Mouse (Mus musculus) forebrain, postnatal 0 days (tissue): ENCODE measurements at regions not wholly inside any gene's neighbourhood (a gene's known extent, or its start where the extent isn't known, plus 50 kb on each side); places are given as distances from the start of the nearest gene placed in this dataset.

Source experiments
- ATAC-seq: fragments of 200-750 bp; cut with Nextera tagmentation; 2 replicates; pipeline ENCODE4 v1.8.0; 2017; ENCODE audit warnings: mild to moderate bottlenecking, moderate library complexity
- DNase-seq: peaks from one replicate; pipeline ENCODE4 v3.0.0-alpha.2; 2015
- H3K27ac ChIP-seq: fragments of 300-500 bp; sonication (generic); 2 replicates; pipeline ENCODE4 v1.5.1; 2014; ENCODE audit warnings: low read depth, mild to moderate bottlenecking, antibody characterized with exemption, low read length, moderate library complexity, mixed read lengths
- H3K27me3 ChIP-seq: fragments of 300-500 bp; sonication (generic); 2 replicates; pipeline ENCODE4 v1.6.1; 2014; ENCODE audit warnings: mild to moderate bottlenecking, low read length, mixed read lengths; ENCODE audit not compliant: insufficient read depth
- H3K36me3 ChIP-seq: fragments of 300-500 bp; sonication (generic); 2 replicates; pipeline ENCODE4 v1.6.1; 2014; ENCODE audit warnings: mild to moderate bottlenecking, moderate library complexity; ENCODE audit not compliant: insufficient read depth
- H3K4me1 ChIP-seq: fragments of 300-500 bp; sonication (generic); 2 replicates; pipeline ENCODE4 v1.6.1; 2014; ENCODE audit warnings: antibody characterized with exemption; ENCODE audit not compliant: insufficient read depth
- H3K4me2 ChIP-seq: fragments of 300-500 bp; sonication (generic); 2 replicates; pipeline ENCODE4 v1.6.1; 2014; ENCODE audit warnings: low read depth, mild to moderate bottlenecking, moderate library complexity
- H3K4me3 ChIP-seq: fragments of 300-500 bp; sonication (generic); 2 replicates; pipeline ENCODE4 v1.5.1; 2014; ENCODE audit warnings: low read depth, low read length, mixed read lengths
- H3K9ac ChIP-seq: fragments of 300-500 bp; sonication (generic); 2 replicates; pipeline ENCODE4 v1.6.1; 2014; ENCODE audit warnings: mild to moderate bottlenecking
- H3K9me3 ChIP-seq: fragments of 300-500 bp; sonication (generic); 2 replicates; pipeline ENCODE4 v1.6.1; 2016; ENCODE audit warnings: low read length
- CTCF ChIP-seq: sonication (generic); IDR thresholded peaks from 2 replicates; pipeline ENCODE4 v1.5.1; 2016; ENCODE audit warnings: antibody characterized with exemption, control low read depth, low read depth
- WGBS: fragments of 180-500 bp; shearing (Covaris S2); extraction: QIAGEN DNeasy Blood & Tissue Kit; methylation state at CpG from one replicate; pipeline ENCODE4 v1.1.7; 2014; 5-methylcytosine and 5-hydroxymethylcytosine counted together

DNA sequence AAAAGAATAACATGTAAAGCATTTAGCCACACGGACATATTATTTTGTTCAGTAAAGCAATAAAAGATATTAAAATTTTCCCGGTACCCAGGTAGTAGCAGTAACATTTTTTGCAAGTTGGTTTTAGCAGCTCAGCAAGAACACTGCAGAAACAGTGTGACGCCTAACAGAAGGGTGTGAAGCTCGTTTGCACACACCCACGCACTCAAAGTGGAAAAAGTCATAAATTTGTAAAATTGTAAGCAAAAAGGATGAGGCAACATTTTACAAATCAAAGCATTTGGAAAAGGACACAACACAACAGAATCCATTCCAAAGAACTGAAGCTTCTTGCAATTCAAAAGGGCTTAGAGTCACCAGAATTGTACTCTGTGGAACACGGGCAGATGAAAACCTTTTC lies 1053.6 kb upstream of the Celf2 start:
- TF ChIP-seq CTCF, result no peak
- no peak for ATAC-seq
- Histone ChIP-seq H3K36me3 (no peaks in the 10 kb centered on the region), H3K9ac (no peak overlapping the region), H3K4me1 (no peaks in the 10 kb centered on the region), H3K27ac (no peak overlapping the region), H3K4me3 (no peak overlapping the region), H3K27me3 (no peaks in the 10 kb centered on the region), H3K9me3 (no peaks in the 10 kb centered on the region), H3K4me2 (no peak overlapping the region)
- WGBS, result 66% methylated on average over 6 of the region's 6 CpGs
- no peak for DNase-seq

DNA sequence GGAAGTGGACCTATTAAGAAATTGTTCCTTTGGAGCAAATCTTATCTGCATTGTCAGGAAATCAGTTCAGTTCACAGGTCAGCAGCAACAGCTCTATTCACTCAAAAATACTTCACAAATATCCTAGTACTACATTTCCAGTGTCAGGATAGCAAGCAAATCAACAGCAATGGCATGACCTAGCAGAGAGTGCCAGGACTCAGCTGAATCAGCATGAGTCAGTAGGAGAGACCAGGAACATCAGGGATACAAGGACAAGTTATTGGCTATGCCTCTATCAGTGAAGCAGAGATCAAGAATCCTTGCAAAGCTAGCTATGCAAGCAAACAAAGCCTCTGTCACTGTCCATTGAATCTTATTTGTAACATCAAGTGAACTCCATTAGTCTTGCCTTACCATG lies 1036.8 kb upstream of the Celf2 start:
- TF ChIP-seq CTCF, result no peak
- no peak overlapping the region for H3K4me3 ChIP-seq

DNA sequence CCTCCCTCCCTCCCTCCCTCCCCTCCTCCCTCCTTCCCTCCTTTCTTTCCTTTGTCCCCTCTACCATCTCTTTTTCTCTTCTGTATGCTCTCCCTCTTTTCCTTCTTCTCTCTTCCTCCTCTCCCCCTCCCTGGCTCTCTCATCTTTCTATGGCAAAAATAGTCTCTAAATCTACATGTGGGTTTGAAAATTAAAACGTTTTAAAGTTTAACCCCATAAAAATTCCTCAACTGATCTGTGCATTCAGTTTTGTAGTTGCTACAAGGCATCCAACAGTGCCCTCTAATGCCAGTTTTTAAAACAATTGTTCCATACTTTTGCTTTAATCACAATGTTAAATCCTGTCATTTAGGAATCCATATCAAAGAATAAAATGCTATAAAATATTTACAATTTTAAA lies 1027.5 kb upstream of the Celf2 start:
- peak; percentile 71 for TF ChIP-seq CTCF
- peak overlapping the region; percentile 76 for H3K27ac ChIP-seq
- no peaks in the 10 kb centered on the region for H3K4me1 ChIP-seq
- H3K4me3 ChIP-seq, result no peak overlapping the region
- ATAC-seq (peak; percentile 66; the same call in 1 of the 2 replicates), DNase-seq (peak; percentile 74)
- H3K9me3 ChIP-seq, result no peaks in the 10 kb centered on the region
- no peak overlapping the region for H3K4me2 ChIP-seq
- H3K9ac ChIP-seq, result no peak overlapping the region
- no peaks in the 10 kb centered on the region for H3K27me3 ChIP-seq
- H3K36me3 ChIP-seq, result no peaks in the 10 kb centered on the region
- 6% methylated on average over 1 of the region's 1 CpGs for WGBS

More for the DNA sequence above, 1036.8 kb upstream of the Celf2 start:
- ATAC-seq, result no peak
- no peak overlapping the region for H3K9ac ChIP-seq
- H3K27me3 ChIP-seq, result no peaks in the 10 kb centered on the region
- no peaks in the 10 kb centered on the region for H3K9me3 ChIP-seq
- no peak overlapping the region for H3K27ac ChIP-seq
- H3K4me1 ChIP-seq, result no peaks in the 10 kb centered on the region
- H3K36me3 ChIP-seq, result no peaks in the 10 kb centered on the region
- no peak overlapping the region for H3K4me2 ChIP-seq
- no peak for DNase-seq

DNA sequence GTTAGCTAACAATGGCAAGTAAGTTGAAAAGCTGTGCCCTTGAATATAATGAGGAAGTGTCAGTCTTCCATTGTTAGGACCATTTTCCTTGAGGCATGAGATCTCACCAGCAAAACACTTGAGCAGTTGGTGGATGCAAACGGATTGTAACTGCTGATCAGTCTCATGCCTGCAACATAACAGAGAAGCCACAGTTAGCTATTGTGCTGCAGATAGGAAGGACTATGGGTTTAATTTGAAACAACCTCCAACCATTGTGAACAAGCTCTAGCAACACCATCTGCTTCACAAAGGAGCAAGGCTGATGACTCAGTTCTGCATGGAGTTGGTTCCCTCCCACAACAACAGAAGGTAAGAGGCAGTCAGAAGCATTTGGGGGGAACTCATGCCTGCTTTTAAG lies 989.1 kb upstream of the Celf2 start:
- no peak for TF ChIP-seq CTCF
- Histone ChIP-seq H3K4me2 (no peak overlapping the region), H3K4me3 (no peak overlapping the region), H3K36me3 (no peaks in the 10 kb centered on the region), H3K4me1 (no peaks in the 10 kb centered on the region), H3K9ac (no peak overlapping the region), H3K9me3 (no peaks in the 10 kb centered on the region), H3K27ac (peak overlapping the region; percentile 78), H3K27me3 (no peaks in the 10 kb centered on the region)
- 10% methylated on average over 1 of the region's 1 CpGs for WGBS
- peak; percentile 91 for ATAC-seq
- DNase-seq, result peak; percentile 71

DNA sequence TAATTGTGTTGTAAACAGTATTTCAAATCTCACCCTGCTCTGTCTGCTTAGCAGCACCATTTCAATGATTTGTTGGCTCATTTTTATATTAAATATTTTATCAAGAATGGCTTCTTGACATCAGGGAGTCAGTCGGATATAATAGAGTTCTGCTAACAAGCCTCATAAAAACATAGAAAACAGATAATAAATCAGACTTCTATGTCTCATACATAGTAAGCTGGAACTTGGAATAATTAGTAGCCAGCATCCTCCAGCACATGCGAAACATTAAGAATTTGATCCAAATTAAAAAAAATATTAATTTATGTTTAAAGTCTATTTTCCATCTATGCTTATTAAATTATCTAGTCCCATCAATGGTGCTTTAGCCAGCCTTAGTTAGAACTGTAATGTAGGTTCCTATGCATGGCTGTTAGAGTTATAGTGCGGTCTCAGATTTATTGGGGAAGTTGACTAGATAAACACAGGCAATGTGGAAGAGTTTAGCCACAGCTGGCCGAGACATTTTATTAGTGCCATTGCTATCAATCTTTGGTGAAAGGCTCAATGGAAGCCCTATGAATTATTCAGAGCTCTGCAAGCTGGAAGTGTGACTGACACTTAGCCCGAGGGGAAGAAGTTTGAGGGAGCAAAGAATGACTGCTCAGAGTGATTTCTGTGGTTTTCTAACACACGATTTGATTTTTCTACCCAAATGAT lies 968.6 kb upstream of the Celf2 start:
- H3K9ac ChIP-seq, result no peak overlapping the region
- no peak for DNase-seq
- H3K4me2 ChIP-seq, result no peak overlapping the region
- H3K4me1 ChIP-seq, result no peaks in the 10 kb centered on the region
- 54% methylated on average over 6 of the region's 6 CpGs for WGBS
- H3K9me3 ChIP-seq, result no peaks in the 10 kb centered on the region
- no peak overlapping the region for H3K27ac ChIP-seq
- ATAC-seq, result no peak
- no peaks in the 10 kb centered on the region for H3K27me3 ChIP-seq
- no peak overlapping the region for H3K4me3 ChIP-seq
- TF ChIP-seq CTCF, result no peak
- no peaks in the 10 kb centered on the region for H3K36me3 ChIP-seq

DNA sequence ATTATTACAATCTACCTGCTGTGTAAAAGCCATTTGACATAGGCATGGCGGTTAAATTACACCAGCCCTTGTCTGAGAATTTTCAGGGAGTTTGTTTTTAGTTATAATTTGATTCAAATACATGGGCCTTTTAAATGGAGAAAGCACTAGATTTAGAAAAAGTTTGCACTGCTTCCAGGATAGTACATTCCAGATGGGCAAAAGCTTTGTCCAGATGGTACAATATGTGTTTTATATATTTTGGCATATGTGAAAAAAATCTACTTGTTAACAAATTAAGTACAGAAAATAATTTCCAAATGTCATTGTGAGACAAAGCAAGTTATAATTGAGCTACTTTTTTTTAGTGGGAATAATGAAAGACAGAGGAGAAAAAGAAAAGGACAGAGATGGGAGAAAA lies 961.2 kb upstream of the Celf2 start:
- no peak for TF ChIP-seq CTCF
- Histone ChIP-seq H3K27ac (0 out of 2 replicates have a peak overlapping the region, but pooled peaks have one; percentile 57), H3K4me3 (no peak overlapping the region), H3K36me3 (no peaks in the 10 kb centered on the region), H3K27me3 (no peaks in the 10 kb centered on the region), H3K4me1 (0 out of 2 replicates have a peak, but pooled peaks cover 4% of the 10 kb centered on the region), H3K9ac (no peak overlapping the region), H3K9me3 (no peaks in the 10 kb centered on the region), H3K4me2 (no peak overlapping the region)
- peak; percentile 27; the same call in 1 of the 2 replicates for ATAC-seq
- WGBS, result 30% methylated on average over 1 of the region's 1 CpGs
- peak; percentile 73 for DNase-seq

DNA sequence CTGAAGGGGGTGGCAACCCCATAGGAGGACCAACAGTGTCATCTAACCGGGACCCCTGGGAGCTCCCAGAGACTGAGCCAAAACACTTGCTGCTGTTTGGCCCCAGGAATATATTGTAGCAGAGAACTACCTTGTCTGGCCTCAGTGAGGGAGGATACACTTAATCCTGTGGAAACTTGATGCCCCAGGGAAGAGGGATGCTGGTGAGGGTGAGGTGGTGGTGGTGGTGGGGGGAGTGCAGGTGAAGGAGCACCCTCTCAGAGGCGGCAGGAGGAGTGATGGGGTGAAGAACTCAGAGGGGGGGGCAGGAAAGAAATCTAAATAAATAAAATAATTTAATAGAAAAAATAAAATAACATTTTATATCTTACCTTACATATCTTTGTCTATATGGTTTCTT lies 959.6 kb upstream of the Celf2 start:
- H3K4me1 ChIP-seq, result 0 out of 2 replicates have a peak, but pooled peaks cover 4% of the 10 kb centered on the region
- peak overlapping the region; percentile 64; the same call in 1 of the 2 replicates for H3K27ac ChIP-seq
- no peak for ATAC-seq
- no peaks in the 10 kb centered on the region for H3K36me3 ChIP-seq
- H3K9ac ChIP-seq, result no peak overlapping the region
- WGBS, result 68% methylated on average over 2 of the region's 2 CpGs
- no peak overlapping the region for H3K4me3 ChIP-seq
- no peak overlapping the region for H3K4me2 ChIP-seq
- no peak for TF ChIP-seq CTCF
- DNase-seq, result no peak
- H3K27me3 ChIP-seq, result no peaks in the 10 kb centered on the region
- H3K9me3 ChIP-seq, result no peaks in the 10 kb centered on the region
